Mouse (Mus musculus): ENCODE measurements around the gene Esrrg.

DNA sequence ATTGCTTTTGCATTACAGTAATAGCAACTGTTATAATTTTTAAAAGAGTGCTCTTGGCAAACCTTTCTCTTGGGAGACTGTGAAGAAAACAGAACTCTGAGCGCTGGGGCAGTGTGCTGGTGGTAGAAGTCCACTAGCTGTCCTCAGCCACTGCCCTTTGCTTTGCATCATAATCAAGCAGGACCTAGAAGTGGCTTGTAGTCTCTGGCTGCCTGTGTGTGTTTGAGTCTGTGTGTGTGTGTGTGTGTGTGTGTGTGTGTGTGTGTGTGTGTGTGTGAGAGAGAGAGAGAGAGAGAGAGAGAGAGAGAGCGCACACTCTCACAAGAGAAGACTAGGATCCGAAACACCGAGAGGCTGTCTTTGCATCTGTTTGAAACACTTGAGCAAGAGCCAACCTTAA lies 390.5 kb downstream of the Esrrg start:
- TF ChIP-seq POLR2A (IDR thresholded peaks at IDR 0.05; ENCODE audit: low read depth, low read length): no peak
- TF ChIP-seq CTCF (IDR thresholded peaks at IDR 0.05; ENCODE audit: borderline replicate concordance, insufficient read depth, low read length): no peak

Data from embryonic fibroblast, embryonic 13.5 days (primary cell).